Mouse (Mus musculus) limb, embryonic 14.5 days (tissue): Measurements from ENCODE around the gene Dennd1c. TPM values are rescaled to one million over a fixed set of nuclear protein-coding genes. Genes with fewer than 3 reads are reported as not detected.
"Not testable (repeated sequence)": the region's sequence is repeated elsewhere in the genome, so short reads cannot be mapped to it uniquely, and the experiment has no call there.

Experiments used
- ATAC-seq: fragments of 200-750 bp; cut with Nextera tagmentation; 2 replicates; pipeline ENCODE4 v1.8.0; 2017; ENCODE audit warnings: low read depth, moderate number of reproducible peaks, moderate TSS enrichment; ENCODE audit not compliant: low FRiP score
- DNase-seq: peaks from one replicate; pipeline ENCODE4 v3.0.0-alpha.2; 2015; ENCODE audit warnings: low spot score
- H3K27ac ChIP-seq: fragments of 300-500 bp; sonication (generic); replicated peaks from 2 replicates; pipeline ENCODE4 v1.5.1; 2014; ENCODE audit warnings: low read depth, mild to moderate bottlenecking, low read length, moderate library complexity, mixed read lengths
- H3K27me3 ChIP-seq: fragments of 300-500 bp; sonication (generic); 2 replicates; pipeline ENCODE4 v1.6.1; 2014; ENCODE audit warnings: low read length, mixed read lengths; ENCODE audit not compliant: control insufficient read depth, insufficient read depth
- H3K36me3 ChIP-seq: fragments of 300-500 bp; sonication (generic); 2 replicates; pipeline ENCODE4 v1.6.1; 2014; ENCODE audit warnings: mild to moderate bottlenecking, low read length, moderate library complexity, mixed read lengths; ENCODE audit not compliant: control insufficient read depth, insufficient read depth
- H3K4me1 ChIP-seq: fragments of 300-500 bp; sonication (generic); 2 replicates; pipeline ENCODE4 v1.6.1; 2014; ENCODE audit warnings: antibody characterized with exemption, low read length, mixed read lengths; ENCODE audit not compliant: control insufficient read depth, insufficient read depth
- H3K4me2 ChIP-seq: fragments of 300-500 bp; sonication (generic); replicated peaks from 2 replicates; pipeline ENCODE4 v1.6.1; 2014; ENCODE audit warnings: low read depth, mild to moderate bottlenecking, low read length, moderate library complexity; ENCODE audit not compliant: severe bottlenecking
- H3K4me3 ChIP-seq: fragments of 300-500 bp; sonication (generic); replicated peaks from 2 replicates; pipeline ENCODE4 v1.5.1; 2014; ENCODE audit warnings: low read length
- H3K9ac ChIP-seq: fragments of 300-500 bp; sonication (generic); 2 replicates; pipeline ENCODE4 v1.6.1; 2014; ENCODE audit warnings: mild to moderate bottlenecking, low read depth, low read length, moderate library complexity; ENCODE audit not compliant: severe bottlenecking
- H3K9me3 ChIP-seq: fragments of 300-500 bp; sonication (generic); 2 replicates; pipeline ENCODE4 v1.6.1; 2016; ENCODE audit warnings: low read length; ENCODE audit not compliant: control insufficient read depth
- POLR2A ChIP-seq: fragments of 200-500 bp; IDR thresholded peaks from 2 replicates; pipeline ENCODE4 v1.8.0; 2012; ENCODE audit warnings: inconsistent platforms, mild to moderate bottlenecking, moderate library complexity, borderline replicate concordance; ENCODE audit not compliant: insufficient read depth, insufficient read length; ENCODE audit errors: extremely low read depth
- WGBS: fragments of 180-500 bp; shearing (Covaris S2); extraction: QIAGEN DNeasy Blood & Tissue Kit; methylation state at CpG from one replicate; pipeline ENCODE4 v1.1.7; 2014; 5-methylcytosine and 5-hydroxymethylcytosine counted together
- polyA plus RNA-seq, 2 experiments: library from polyadenylated mRNA; depleted of rRNA in 1 of 2; stranded (reverse) in 1 of 2; unstranded in 1 of 2; fragments of >200 nt; fragmentation: Nextera tagmentation in 1 of 2; extraction: Ambion mirVana in 1 of 2; gene quantifications; 2 replicates each; pipeline versions ENCODE4 v1.2.1 to v1.2.3; 2012 to 2014

Dennd1c gene
- polyA plus RNA-seq, 2 experiments, result 1.9 to 2.0 TPM

- no peak for ATAC-seq
These were observed 19.3 kb downstream of the Dennd1c start, which contains the start of gene Crb3 for GRCm38 (mm10) chr17:57058891-57059485. TSS of gene Crb3 (plus strand) at chr17:57059105.

GRCm38 (mm10) chr17:57056246-57056645 is 22.1 kb downstream of the Dennd1c start:
- no peak for ATAC-seq
- no peak overlapping the region for H3K9ac ChIP-seq
- H3K27me3 ChIP-seq, result peaks cover 4% of the 10 kb centered on the region
- H3K27ac ChIP-seq, result no peak overlapping the region
- H3K4me2 ChIP-seq, result no peak overlapping the region
- H3K4me1 ChIP-seq, result 0 out of 2 replicates have a peak, but pooled peaks cover 7% of the 10 kb centered on the region
- H3K36me3 ChIP-seq, result 0 out of 2 replicates have a peak, but pooled peaks cover 9% of the 10 kb centered on the region
- WGBS, result 90% methylated on average over 3 of the region's 3 CpGs
- no peak overlapping the region for H3K4me3 ChIP-seq
- no peak for TF ChIP-seq POLR2A
- DNase-seq, result no peak
- H3K9me3 ChIP-seq, result no peaks in the 10 kb centered on the region

More at GRCm38 (mm10) chr17:57058891-57059485, 19.3 kb downstream of the Dennd1c start, which contains the start of gene Crb3:
- Histone ChIP-seq H3K9ac (peak within 1 kb of the TSS; percentile 70), H3K4me2 (peak within 1 kb of the TSS; percentile 83), H3K9me3 (no peaks in the 10 kb centered on the region), H3K36me3 (no peaks in the 10 kb centered on the region), H3K4me3 (peak within 1 kb of the TSS; percentile 77), H3K27ac (no peak within 1 kb of the TSS), H3K27me3 (peaks cover 27% of the 10 kb centered on the region), H3K4me1 (0 out of 2 replicates have a peak, but pooled peaks cover 10% of the 10 kb centered on the region)
- no peak for DNase-seq
- TF ChIP-seq POLR2A, result no peak
- 2% methylated on average over 3 of the region's 22 CpGs for WGBS

DNA sequence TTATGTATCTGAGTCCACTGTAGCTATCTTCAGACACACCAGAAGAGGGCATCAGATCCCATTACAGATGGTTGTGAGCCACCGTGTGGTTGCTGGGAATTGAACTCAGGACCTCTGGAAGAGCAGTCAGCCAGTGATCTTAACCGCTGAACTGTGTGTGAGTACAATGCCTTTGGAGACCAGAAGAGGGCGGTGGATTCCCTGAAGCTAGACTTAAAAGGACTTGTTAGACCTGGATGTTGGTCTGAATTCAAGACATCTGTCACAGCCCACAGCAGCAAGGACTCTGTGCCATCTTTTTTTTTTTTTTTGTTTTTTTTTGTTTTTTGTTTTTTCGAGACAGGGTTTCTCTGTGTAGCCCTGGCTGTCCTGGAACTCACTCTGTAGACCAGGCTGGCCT is 26.6 kb downstream of the Dennd1c start:
- not testable (repeated sequence) for DNase-seq, ATAC-seq, H3K9me3 ChIP-seq, H3K9ac ChIP-seq, H3K4me3 ChIP-seq, H3K27ac ChIP-seq, H3K27me3 ChIP-seq, H3K36me3 ChIP-seq, H3K4me1 ChIP-seq, H3K4me2 ChIP-seq
- 88% methylated on average over 3 of the region's 4 CpGs for WGBS

GRCm38 (mm10) chr17:57048816-57049215 is 29.5 kb downstream of the Dennd1c start:
- Histone ChIP-seq H3K36me3 (peaks cover 9% of the 10 kb centered on the region), H3K9ac (no peak overlapping the region), H3K4me2 (no peak overlapping the region), H3K9me3 (no peaks in the 10 kb centered on the region), H3K4me3 (no peak overlapping the region), H3K27me3 (no peaks in the 10 kb centered on the region), H3K27ac (no peak overlapping the region), H3K4me1 (no peaks in the 10 kb centered on the region)
- ATAC-seq (no peak), DNase-seq (no peak)
- WGBS, result 100% methylated on average over 3 of the region's 3 CpGs
- TF ChIP-seq POLR2A, result no peak

DNA sequence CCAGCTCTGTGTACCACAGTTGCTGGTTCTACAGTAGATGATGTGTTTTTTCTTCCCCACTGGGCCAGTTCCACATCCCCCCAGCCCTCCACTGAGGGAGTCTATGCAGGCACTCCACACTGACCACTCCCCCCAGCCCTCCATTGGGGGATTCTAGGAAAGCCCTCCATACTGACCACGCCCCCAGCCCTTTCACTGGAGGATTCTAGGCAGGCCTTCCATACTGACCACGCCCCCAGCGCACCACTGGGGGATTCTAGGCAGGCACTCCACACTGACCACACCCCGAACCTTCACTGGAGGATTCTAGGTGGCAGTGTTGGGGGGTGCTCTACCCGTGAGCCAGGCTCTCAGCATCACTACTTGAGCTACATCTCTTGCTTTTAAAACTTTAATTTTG is 30.9 kb downstream of the Dennd1c start:
- 27% methylated on average over 5 of the region's 5 CpGs for WGBS
- no peak for ATAC-seq
- DNase-seq, result no peak
- TF ChIP-seq POLR2A, result no peak
- H3K4me2 ChIP-seq, result no peak overlapping the region
- H3K4me3 ChIP-seq, result no peak overlapping the region
- no peaks in the 10 kb centered on the region for H3K9me3 ChIP-seq
- no peak overlapping the region for H3K9ac ChIP-seq
- no peaks in the 10 kb centered on the region for H3K27me3 ChIP-seq
- no peaks in the 10 kb centered on the region for H3K4me1 ChIP-seq
- H3K36me3 ChIP-seq, result no peaks in the 10 kb centered on the region; the same call in none of the 2 replicates
- no peak overlapping the region for H3K27ac ChIP-seq

- no peaks in the 10 kb centered on the region for H3K4me1 ChIP-seq
- H3K4me3 ChIP-seq, result no peak within 1 kb of the TSS
- H3K4me2 ChIP-seq, result no peak within 1 kb of the TSS
- no peak within 1 kb of the TSS for H3K27ac ChIP-seq
- H3K27me3 ChIP-seq, result peaks cover 3% of the 10 kb centered on the region; the same call in 1 of the 2 replicates
- DNase-seq, result no peak
- WGBS, result 67% methylated on average over 8 of the region's 8 CpGs
- H3K36me3 ChIP-seq, result no peaks in the 10 kb centered on the region
- H3K9me3 ChIP-seq, result no peaks in the 10 kb centered on the region
- ATAC-seq, result no peak
- no peak within 1 kb of the TSS for H3K9ac ChIP-seq
- no peak for TF ChIP-seq POLR2A
These were observed 36.8 kb downstream of the Dennd1c start, which contains the start of gene Slc25a41 for GRCm38 (mm10) chr17:57041554-57041953. TSS of gene Slc25a41 (minus strand) at chr17:57041654.
